Mouse (Mus musculus) testis, adult 2 months (tissue): ENCODE data around the gene Lgi4.

Source experiments
- CTCF ChIP-seq: fragments of 200-500 bp; IDR thresholded peaks from 2 replicates; pipeline ENCODE4 v1.5.1; 2012; ENCODE audit warnings: low read depth, mild to moderate bottlenecking, inconsistent platforms, low read length, moderate library complexity; ENCODE audit not compliant: control insufficient read depth, insufficient read depth, insufficient replicate concordance
- POLR2A ChIP-seq: fragments of 200-500 bp; IDR thresholded peaks from 2 replicates; pipeline ENCODE4 v1.6.1; 2012; ENCODE audit warnings: low read depth, mild to moderate bottlenecking, inconsistent platforms, low read length, moderate library complexity; ENCODE audit not compliant: control insufficient read depth

DNA sequence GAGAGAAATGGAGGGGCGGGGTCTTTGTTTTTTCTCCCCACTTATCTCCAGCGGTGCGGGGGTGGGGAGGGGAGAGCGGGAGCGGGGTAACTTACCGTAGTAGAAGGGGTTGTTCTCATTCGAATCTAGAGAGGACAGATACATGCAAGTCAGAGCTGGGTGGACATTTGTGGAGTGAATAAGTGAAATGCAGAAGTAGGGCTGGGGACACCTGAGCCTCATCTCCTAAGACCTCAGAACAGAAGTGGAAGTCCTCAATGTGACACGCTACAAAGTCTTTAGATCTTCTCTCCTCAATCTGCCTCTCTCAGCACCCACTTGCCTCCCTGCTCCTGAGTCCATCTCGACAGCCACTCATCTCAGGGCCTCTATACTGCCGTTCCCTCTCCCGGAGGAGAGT is 23.9 kb upstream of the Lgi4 start:
- TF ChIP-seq CTCF: no peak
- no peak for TF ChIP-seq POLR2A
